Mouse (Mus musculus) urinary bladder, adult 2 months (tissue): ENCODE data around the gene Dmrtc1b. TPM values are rescaled to one million over a fixed set of nuclear protein-coding genes. Genes with fewer than 3 reads are reported as not detected.
"Not testable (repeated sequence)": the region's sequence is repeated elsewhere in the genome, so short reads cannot be mapped to it uniquely, and the experiment has no call there.

ENCODE experiments used
- DNase-seq: peaks from one replicate; pipeline ENCODE4 v3.0.0; 2022; ENCODE audit warnings: low spot score
- polyA plus RNA-seq: library from polyadenylated mRNA; depleted of rRNA; stranded (reverse); fragments of >200 nt; gene quantifications from 2 replicates; pipeline ENCODE4 v1.2.3, GENCODE M21; 2012; rRNA removed

The Dmrtc1b gene
- not detected in 2 replicates for polyA plus RNA-seq

DNA sequence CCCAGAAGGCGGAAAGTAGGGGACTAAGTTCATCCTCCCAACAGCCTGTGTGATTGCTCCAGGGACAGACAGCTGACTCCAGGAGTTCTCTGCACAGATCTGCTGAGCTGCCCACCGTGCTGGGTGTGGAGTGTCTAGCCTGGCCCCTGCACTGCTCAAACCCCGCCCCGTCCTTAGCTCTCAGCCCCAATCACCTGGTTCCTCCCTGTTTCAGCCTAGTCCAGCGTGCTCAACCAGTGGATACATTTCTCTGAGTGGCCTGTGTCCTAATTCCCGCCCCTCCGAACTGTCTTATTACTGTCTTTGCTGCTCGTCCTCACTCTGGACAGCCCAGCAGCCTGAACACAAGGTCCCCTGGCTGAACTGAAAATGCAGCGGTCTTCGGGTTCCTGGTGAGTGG is at the start of gene Dmrtc1b, which contains the start of gene Gm9112:
TSS of gene Dmrtc1b (plus strand) at position 331 of the 400 bp plus-strand sequence.
TSS of gene Gm9112 (minus strand) at position 101 of the 400 bp plus-strand sequence.
- not testable (repeated sequence) for DNase-seq

DNA sequence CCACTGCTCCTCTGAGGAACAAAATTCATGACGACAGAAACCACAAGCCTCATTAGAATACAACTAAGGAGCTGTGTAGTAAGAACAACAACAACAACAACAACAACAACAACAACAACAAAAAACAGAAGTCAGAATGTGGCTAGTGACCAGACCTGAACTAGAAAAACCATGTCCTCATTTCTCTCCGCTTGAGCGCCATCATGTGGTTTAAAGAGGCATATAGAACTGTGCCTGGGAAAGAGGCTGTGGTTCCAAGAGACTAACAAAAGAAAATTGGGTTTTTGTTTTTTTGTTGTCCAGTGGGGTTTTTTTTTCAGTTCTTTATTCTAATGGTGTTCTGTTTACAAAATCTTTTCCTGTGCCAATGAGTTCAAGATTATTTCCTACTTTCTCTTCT is 47.0 kb upstream of the Dmrtc1b start:
- no peak for DNase-seq

DNA sequence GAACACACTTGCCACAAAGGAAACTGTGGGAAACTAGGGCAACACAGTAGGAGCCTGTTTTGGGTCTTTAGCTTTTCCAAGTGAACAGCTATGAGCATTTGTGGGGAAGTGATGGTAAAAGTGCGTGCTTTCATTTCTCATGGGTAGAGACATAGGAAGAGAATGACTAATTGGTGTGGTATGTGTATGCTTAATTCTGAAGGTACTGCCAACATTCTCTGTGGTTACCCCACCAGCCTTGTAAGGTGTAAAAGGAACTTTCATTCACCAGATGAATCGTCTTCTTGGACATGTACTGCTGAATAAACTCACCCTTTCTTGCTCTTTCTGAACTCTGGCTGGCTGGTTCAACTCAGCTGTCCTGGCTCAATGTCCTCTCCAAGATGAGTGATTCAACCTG is 41.0 kb upstream of the Dmrtc1b start:
- DNase-seq: no peak

DNA sequence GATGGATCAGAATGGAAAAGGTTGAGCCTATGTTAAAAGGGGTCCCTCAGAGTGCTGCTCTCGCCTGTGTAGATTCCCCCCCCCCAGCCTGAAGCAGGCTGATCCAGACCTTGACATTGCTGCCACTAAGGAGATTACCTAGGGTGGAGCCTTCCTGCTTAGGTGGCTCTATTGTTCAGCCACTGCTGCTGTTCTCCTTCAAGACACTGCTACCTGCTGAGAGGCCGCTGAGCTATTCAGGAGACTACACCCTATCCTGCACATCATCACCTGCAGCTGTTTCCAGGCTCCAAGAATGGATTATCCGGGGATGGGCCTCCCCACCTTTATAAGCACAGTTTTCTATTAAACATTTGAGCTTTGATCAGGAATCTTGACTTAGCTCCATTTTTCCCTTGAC is 23.0 kb upstream of the Dmrtc1b start:
- DNase-seq: not testable (repeated sequence)

DNA sequence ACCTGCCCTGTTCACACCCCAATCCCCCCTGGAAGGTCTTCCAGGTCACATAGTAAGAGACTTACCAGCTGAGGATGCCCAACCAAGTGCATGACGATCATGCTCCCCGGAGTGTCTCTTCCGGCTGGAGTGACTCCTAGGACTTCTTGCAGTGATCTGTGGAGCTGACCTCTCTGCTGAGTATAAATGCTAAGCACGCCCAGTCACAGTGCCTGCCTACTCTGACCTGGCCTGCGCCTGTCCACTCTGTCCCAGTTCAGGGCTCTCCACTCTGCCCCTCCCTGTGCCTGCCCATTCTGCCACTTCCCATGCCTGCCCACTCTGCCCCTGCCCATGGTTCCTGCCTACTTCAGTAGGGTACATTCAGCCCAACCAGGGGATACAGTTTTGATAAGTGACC is 20.8 kb upstream of the Dmrtc1b start, which contains the start of gene Gm3880:
TSS of gene Gm3880 (minus strand) at position 101 of the 400 bp plus-strand sequence.
- not testable (repeated sequence) for DNase-seq

DNA sequence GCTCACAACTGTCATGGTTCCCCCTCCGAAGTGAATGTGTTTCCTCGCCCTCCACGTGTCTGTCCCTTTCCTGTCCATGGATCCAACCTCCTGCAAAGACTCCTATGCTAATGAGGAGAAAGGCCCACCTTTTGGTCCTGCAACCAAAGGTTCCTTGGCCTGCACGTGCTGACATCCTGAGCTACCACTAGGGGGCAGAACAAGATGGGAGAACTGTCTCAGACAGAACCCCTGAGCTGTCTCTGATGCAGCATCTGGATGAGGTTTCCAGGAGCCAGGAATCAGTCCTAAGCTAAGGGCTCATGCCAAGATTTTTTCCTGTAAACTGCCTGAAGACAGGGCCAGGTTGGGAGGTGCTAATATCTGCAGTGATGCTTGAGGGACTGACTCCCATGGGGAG is 18.4 kb upstream of the Dmrtc1b start:
- DNase-seq: not testable (repeated sequence)

DNA sequence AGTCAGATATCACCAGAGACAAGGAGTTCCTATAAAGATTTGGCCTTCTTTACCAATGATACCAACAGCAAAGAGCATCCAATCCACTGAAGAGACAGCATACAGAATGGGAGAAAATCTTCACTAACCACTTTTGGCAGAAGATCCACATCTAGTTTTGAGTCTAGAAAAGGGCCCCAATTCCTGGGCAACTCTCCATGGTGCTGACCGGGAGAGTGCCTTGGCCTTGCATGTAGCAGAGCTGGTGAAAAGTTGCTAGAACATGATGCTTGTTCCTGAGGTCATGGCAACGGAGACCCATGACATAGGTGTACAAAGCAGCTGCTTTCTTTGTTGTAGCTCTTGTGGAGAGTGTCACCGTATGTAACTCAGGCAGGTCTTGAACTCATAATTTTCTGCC is 7.0 kb upstream of the Dmrtc1b start:
- DNase-seq: not testable (repeated sequence)

DNA sequence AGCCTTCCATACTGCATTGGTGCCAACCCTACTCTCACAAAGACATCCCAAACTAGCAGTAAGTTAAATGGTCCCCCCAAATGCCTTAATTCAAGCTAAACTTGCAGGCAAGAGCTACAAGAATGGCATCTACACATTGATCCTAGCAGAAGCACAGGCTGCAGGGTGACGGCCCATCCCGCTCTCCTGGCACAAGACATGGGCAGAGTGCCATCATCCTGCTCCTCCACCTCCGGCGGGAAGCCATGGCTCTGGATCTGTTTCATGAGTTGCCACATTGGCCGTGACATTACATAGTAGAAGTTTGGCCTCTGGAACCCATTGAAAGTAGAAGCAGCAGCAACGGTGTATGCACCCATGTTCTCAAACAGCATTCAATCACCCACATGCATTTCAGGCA is 16.6 kb downstream of the Dmrtc1b start:
- DNase-seq: not testable (repeated sequence)

Other genes starting within 250 kb of the Dmrtc1b start
- gene Hdac8, start 202.5 kb upstream of the Dmrtc1b start, polyA plus RNA-seq: 14.0 and 15.6 TPM in 2 replicates
- 12.0 and 13.4 TPM in 2 replicates for gene Phka1, start 63.6 kb upstream of the Dmrtc1b start, polyA plus RNA-seq
- gene Gm3880, start 20.9 kb upstream of the Dmrtc1b start, polyA plus RNA-seq: not detected in 2 replicates
- gene Gm9112, start 230 bp upstream of the Dmrtc1b start, polyA plus RNA-seq: not detected in 2 replicates
- not detected in 2 replicates for gene Dmrtc1c1, start 95.1 kb downstream of the Dmrtc1b start, polyA plus RNA-seq
- not detected in 2 replicates for gene Dmrtc1c2, start 146.8 kb downstream of the Dmrtc1b start, polyA plus RNA-seq
- gene 1700031F05Rik, start 160.1 kb downstream of the Dmrtc1b start, polyA plus RNA-seq: not detected in 2 replicates
- gene Dmrtc1a, start 200.8 kb downstream of the Dmrtc1b start, polyA plus RNA-seq: 1.9 and 2.8 TPM in 2 replicates
- not detected in 2 replicates for gene 1700011M02Rik, start 201.0 kb downstream of the Dmrtc1b start, polyA plus RNA-seq
- not detected in 2 replicates for gene 1700018G05Rik, start 220.5 kb downstream of the Dmrtc1b start, polyA plus RNA-seq